Mouse (Mus musculus) layer of hippocampus, postnatal 10 days (tissue): ENCODE measurements at regions not wholly inside any gene's neighbourhood (a gene's known extent, or its start where the extent isn't known, plus 50 kb on each side); places are given as distances from the start of the nearest gene placed in this dataset.
"Not testable (repeated sequence)": the region's sequence is repeated elsewhere in the genome, so short reads cannot be mapped to it uniquely, and the experiment has no call there.

ENCODE experiments used
- DNase-seq, 2 experiments: peaks; one replicate each; pipeline ENCODE4 v3.0.0; 2021; ENCODE audit warnings: low spot score in 2 of 2

DNA sequence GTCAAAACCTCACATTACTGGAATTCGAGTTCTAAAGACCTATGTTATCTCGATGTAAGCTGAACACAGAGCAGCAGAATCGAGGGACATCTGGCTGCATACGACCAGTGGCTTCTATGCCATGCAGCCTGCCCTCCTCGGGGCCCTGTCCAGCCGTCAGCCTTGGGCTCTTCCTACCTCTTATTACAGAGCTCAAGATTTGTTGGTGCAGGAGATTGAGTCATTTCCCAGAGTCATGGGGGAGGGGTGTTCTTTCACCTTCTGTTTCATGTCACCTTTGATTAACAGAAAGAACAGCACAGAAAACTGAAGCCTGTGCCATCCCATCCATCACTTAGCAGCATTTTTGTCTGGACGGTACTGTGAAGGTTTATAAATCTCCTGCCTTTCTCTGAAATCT, 52.1 kb downstream of the Sst start:
- DNase-seq, result no peak

DNA sequence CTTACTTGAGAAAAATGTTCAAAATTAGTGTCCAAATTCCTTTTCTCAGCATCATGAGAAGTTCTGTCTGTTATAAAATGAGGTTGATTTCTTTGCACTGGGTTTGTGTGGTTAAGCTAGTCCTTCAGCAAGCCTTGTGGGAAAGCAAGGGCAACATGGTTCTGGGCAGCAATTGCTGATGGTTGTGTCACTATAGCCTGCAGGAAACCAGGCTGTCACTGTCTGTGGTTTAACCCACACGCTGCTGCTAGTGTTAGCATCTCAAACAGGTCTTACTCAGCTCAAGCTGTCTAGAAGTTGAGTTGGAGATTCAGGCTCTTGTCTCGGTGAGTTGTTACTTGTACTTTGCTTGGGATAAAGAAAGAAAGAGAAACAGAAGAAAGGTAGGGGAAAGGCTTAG, 52.6 kb downstream of the Sst start:
- DNase-seq, result no peak

DNA sequence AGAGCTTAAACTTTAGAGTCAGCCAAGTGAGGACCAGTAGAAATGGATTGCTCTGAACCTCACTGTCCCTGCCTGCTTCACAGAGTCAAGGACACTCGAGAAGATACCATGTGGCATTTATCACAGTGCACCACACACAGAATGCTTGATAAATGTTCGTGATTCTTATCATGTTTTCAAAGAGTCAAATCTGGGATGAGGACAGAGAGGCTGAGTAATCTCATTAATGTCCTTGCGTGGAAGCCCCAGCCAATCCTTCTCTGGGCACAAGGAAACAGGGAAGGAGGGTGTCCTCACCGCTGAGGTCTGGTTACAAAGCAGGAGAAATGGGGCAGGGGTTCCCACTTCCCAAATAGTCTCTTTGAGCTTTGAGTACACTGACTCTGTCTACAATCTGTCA, 55.8 kb downstream of the Sst start:
- no peak for DNase-seq

DNA sequence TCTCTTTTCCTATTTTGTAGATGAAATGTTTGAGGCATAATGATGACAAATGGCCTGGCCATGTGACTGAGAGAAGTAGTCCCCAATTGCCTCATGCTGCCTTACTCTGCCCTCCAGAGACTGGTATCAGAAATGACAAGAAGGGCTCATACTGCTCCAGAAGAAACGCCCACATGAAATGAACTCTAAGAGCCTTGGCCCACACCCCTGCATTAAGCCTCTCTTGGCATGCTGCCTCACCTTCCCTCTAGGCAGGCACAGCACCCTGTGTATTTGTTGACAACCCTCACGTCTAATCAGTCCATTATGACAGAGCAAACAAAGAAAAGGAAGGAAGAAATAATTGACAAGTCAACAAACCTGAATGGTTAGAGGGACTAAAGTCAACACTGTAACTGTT, 57.2 kb downstream of the Sst start:
- no peak for DNase-seq

DNA sequence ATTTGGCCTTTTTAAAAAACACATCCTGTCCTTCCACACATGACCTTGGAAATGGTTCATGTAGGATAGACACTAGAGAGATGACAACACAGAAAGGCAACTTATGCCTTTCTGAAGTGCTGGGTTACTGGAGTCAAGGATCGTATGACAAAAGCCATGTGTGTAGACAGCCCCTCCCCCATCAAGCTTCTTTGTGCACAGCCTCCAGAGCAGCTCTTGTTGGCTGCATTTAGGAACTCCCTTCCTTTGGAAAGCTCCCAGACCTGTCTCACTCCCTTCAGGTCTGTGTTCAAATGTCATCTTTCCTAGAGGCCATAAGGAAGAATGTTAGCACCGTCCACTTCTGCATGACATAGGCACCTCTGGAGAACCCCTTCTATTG, 57.7 kb downstream of the Sst start:
- no peak for DNase-seq

DNA sequence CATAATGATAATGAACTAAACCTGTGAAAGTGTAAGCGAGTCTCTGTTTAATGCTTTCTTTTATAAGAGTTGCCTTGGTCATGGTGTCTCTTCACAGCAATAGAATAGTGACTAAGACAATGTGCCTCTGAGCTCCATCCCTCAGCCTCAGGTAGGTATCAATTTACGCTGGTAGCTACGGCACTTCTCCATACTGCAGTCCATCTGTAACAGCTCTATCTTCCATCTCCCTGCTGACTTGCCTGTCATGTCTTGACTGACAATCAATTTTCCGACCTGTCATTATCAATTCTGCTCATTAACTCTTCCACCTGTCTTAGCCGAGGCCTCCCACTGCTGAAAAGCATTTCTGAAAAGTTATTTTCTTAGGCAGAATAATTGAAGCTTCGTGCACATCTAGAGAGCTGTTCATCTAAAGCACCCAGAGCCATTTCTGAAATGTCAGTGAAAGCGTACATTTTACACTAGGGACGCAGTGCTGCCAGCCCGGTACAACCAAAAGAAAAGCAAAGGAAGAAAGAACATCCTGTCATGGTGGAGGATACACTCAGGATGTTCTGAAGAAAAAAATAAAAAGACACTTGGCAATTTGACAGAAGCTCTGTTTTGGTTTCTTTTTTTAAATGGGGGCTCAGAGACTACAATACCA, 58.2 kb downstream of the Sst start:
- no peak for DNase-seq

DNA sequence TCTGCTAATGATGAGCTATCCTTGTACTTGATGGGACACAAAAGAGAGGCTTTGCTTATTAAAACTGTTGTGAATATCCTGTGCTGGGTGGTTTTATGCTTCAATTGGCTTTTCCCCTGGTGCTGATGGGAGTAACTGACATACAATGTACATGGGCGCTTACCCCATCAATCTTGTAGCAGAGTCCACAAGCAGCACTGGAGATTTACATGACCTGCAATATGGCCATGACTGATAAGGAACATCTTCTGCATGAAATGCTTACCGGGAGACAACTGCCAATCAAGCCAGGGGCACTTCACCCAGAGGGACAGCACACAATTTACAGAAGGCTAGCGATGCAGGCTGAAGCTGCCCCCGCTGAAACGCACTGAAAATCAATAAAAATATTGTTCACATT, 65.1 kb downstream of the Sst start:
- no peak for DNase-seq

DNA sequence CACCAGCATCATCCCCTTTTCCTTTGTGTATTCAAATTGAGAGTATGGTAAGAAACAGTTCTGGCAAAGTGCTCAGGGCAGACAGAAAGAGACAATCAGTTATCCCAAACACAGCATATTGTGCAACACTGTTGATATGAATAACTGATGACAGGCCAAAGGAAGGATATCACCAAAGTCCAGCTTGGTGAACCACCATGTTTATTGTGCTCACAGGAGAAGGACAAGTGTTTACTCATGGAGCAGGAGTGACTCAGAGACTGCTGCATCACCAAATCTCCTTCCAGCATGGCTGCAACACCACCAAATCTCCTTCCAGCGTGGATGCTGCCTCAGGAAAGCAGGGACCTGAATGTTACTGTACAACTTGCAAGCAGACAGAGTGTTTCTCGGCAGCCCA, 105.5 kb downstream of the Sst start:
- no peak for DNase-seq

DNA sequence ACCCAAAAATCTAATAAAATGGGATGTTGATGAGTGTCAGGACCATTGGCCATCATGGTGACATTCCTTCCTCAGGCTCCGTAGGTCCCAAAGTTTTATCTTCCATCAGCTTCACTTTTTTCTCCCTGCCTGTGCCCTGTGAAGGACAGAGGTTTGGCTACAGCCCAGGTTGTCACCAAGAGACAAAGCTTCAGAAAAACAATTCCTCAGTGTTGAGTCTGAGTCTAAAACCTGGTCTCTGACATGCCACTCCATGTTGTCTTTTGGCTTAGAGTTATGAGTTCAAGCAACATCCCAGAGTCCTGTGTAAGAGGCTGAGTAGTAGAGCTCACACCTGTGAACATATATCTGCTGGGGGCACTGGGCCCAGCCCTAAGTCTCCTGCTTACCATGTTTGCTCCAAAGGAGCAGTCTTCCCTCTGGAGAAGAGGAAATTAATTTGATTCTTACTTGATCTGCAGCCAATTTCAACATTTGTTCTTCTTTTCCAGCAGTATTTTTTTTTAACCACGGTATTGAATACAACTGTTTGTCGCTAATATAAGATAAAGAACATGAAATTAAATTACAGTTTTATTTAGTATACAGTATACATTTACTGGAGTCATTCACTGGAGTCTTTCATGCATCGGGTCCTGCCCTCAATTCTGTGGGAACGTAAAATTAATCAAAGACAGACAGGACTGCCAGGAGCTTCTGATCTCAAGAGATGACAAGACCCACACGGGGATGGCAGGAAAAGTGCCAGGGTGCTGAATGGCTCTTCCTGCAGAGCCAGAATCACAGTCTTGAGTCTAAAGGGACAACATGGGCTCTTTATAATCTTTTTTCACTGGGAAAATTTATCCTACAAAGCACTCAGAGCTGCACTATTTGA, 106.5 kb downstream of the Sst start:
- no peak for DNase-seq

DNA sequence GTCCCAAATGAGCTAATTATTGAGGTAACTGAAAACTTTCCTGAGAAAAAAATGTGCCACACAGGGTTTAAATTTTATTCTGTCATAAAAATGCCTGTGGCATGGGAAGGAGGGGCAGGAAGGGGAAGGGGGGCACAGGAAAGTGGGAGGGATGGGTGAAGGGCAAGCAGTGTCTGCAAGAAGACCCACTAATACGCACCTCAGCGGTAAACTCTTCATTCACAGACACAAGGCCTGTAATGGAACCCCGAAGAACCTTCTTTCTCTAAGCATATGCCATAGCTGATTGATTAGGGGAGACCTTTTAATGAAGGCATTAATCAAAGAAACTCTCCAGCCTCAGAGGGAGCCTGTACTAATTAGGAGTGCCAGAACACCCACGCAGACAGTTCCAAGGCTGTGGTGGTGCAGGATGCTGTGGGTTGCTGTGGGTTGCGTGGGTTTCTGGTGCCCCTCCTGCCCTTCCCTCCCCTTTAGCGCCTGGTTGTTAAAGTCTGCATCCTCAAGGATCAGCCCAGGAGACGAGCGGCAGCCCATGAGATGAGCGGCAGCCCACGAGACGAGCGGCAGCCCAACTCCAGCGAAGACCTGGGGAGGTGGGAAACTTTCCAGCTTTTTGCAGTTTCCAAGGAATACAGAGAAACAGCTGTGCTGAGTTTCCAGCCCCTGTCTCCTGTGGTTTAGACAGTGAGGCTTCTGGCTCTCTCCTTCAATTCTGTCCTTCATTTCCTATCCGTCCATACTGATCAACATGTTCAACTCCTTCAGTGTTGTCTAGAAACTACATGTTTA, 110.1 kb downstream of the Sst start:
- no peak for DNase-seq

DNA sequence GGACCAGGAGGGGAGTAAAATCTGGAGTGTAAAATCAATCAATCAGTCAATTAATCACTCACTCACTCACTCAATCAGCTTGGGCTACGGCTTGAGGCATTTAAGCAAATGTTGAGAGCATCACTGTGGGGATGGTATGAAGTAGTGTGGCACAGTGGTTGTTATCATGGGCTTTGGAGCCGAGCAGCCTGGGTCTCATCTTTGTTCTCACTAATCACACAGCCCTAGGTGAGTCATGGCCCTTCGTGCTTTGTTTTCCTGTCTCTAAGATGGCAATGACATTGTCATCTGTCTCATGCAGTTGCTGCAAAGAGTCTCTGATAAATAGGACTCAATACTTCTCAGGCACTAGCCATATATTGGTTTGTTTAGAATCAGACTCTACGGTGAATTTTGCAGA, 112.9 kb downstream of the Sst start:
- DNase-seq, result no peak

DNA sequence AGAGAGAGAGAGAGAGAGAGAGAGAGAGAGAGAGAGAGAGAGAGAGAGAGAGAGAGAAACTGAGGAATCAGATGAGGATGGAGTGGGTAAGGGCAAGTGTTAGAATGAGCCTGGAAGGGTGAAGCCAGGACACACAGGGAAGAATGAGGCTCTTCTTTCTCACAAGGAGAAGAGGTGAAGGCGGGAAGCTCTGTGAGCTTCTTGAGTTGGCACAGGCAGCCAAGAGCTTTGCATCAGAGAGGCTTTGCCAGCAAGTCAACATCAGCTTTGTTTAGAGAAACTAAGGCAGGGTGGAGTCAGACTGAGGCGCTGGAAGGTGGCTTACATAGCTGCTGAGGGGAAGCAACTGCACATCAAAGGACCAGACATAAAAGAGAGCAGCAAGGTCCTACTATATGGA, 113.7 kb downstream of the Sst start:
- DNase-seq, result no peak

DNA sequence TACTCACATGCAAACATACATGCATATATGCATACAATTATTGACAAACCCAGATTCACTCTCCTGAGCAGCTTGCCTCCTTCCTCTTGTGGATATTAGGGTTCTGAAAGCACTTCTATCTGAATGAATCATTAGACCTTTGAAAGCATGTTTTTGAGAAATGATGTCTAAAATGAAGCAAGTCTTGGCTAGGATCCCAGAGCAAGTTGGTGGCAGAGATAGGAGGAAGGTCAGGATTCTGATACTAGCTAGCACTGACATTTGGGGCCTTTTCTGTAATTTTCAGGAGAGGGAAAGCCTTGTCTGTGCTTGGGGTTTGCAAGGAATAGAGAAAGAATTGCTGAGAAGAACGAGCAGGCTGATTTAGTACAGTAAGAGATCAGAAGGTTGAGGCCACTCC, 114.3 kb downstream of the Sst start:
- no peak for DNase-seq

DNA sequence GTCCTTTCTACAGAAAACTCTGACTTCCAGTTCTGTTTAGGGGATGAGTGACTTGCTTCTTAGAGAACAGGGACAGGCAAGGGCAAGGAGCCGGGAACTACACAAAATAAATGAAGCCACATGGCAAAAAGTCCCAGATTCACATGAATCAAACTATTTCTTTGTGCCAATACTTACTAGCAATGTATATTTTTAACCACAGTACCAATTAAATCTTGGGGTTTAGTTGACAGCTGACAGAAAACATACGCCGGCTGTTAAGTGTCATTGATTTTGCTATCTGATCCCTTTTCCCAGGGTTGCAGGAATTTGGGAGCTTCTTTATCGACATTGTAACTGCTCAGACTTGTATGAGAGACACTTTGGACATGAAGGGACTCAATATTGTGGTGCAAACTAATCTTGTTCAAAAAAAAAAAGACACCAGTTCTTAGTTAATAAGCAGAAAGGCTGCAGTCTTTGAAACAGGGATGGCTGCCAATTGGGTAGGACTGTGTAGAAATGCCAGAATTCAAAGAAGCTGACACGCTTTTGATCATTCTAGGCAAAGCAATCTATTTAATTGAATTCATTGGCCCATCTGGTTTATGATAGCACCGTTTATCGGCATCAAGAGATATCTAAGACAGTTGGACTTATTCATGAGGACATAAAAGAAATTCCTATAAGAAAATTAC, 132.5 kb downstream of the Sst start:
- peak in 1 of 2 experiments; percentile 32 for DNase-seq

DNA sequence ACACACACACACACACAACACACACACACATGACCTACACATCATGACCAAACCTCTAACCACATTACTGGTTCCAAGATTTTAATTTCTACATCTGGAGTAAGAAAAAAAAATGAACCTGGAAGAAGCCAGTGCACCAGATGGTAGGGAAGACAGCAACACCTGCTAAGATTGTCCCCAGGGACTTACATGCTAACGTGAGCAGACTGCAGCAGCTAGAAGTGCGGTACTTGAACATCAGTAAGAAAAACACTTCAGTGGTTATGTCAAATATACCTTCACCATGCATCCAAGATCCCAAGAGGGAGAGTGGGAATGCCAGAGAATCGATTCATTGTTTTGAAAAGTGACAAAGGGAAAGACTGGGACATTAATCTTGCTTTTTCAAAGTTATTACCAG, 153.7 kb downstream of the Sst start:
- DNase-seq, result no peak

DNA sequence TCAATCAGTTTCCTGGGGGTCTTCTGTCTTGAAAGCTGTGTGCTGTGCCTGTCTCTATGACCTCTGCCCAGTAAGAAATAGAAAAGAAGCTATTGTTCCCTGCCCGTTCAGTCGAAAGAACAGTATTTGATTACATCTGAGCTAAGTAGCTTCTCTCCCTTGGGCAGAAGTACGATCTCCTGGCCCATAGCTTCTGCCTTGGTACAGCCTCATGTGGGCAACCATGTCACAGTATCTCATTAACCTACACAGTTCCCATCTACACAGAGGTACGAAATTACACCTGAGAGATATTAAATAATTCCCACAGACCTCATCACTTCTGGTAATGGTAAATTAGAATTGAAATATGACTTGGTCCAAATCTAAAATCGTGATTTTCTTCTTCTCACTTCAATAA, 155.0 kb downstream of the Sst start:
- DNase-seq, result no peak

DNA sequence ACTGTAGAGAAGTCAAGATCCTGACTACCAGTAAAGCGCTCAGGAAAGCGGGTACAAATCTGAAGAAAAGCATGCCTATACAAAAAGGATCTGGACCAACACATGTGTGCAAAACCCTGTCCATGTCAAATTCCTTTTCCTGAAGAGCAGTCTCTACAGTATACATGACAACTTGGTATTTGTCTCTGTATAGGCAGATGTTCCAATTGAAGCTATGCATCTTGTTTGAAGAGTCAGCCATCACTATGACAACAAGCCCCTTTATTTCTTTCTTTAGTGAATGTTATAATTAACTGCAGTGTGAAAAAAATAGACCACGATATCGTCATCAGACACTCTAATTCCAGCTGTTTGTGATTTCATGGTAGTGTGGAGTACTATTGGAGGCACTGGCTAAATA, 164.2 kb downstream of the Sst start:
- no peak for DNase-seq

DNA sequence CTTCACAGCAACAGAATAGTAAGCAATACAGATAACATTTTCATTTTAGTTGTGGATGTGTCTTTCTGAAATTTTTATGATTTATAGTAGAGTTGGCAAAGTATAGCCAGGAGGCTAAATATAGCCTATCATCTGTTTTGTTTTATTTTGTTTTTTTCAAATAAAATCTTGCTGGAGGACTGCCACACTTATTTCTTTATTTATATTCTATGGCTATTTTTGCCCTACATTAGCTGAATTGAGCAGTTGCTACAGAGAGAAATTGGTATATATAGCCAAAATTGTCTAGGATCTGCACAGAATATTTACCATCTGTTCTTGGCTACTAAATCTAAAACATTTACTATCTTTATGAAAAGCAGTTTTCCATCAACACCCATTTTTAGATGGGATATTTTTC, 169.0 kb downstream of the Sst start:
- DNase-seq, result no peak

DNA sequence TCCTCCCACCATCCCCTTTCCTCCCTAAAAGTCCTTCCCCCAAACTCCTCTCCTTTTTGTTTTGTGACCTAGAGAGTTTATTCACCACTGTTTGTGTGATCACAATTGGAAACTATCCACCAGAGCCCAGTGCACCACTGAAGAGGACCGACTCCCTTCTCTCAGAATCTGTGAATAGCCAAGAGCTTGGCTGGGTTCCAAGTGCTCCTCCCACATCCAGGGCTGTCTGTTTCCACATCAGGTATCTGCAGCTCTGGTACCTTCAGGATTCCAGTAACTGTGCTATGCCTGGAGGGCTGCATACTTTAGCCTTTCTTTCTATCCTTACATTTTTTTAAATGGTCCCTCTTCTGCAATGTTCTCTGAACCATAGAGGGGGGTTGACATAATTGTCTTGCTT, 180.5 kb upstream of the Masp1 start:
- no peak for DNase-seq

DNA sequence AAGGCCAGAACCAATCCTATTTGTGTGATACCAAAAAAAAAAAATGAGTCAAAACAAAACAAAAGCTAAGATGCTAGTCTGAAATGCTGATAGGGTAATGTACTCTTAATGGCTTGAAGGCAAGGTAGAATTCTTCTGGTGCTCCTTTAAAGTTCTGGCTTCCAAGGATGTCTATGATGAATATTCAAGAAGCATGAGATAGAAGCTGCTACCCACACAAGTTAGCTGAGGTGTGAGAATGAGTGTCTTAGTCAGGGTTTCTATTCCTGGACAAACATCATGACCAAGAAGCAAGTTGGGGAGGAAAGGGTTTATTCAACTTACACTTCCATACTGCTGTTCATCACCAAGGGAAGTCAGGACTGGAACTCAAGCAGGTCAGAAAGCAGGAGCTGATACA, 173.6 kb upstream of the Masp1 start:
- not testable (repeated sequence) for DNase-seq

DNA sequence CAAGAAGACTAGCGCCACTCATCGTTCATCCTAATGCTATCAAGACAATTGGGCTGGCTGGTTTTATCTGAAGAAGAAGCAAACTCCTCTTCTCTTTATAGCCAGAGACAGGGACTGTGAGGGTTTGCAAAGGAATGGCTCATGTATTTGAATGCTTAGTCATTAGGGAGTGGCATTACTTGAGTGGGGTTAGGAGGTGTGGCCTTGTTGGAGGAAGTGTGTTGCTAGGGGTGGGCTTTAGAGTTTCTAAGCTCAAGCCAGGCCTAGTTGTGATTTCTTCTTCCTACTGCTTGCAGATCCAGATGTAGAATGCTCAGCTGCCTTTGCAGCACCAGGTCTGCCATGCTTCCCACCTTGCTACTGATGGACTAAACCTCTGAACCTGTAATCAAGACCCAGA, 169.4 kb upstream of the Masp1 start:
- DNase-seq, result no peak

DNA sequence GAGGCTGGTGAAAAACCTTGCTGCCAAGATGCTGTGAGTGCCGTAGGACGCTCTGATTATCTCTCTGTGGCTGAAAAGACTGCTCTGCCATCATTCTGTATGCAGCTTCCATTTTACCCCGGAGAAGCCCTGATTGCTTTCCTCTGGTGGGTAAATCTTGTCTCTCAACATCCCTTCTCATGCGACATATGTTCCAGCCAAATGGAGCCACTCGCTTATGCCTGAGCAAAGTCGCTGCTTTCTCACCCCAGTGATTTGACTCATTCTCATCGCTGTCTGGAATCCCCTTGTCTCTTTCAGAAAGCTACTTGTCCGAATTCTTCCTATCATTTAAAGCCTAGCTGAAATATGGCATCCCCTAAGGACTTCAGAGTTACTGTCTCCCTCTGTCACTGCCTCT, 166.2 kb upstream of the Masp1 start:
- no peak for DNase-seq
